Mouse (Mus musculus) limb, embryonic 15.5 days (tissue): ENCODE measurements around the gene Dnaja2. TPM values are rescaled to one million over a fixed set of nuclear protein-coding genes. Genes with fewer than 3 reads are reported as not detected.
A peak's percentile ranks its signal among the peaks of the same experiment; 100 is the strongest.

Experiments used
- ATAC-seq: fragments of 200-750 bp; cut with Nextera tagmentation; 2 replicates; pipeline ENCODE4 v1.8.0; 2017; ENCODE audit warnings: low read depth, moderate TSS enrichment; ENCODE audit not compliant: insufficient number of reproducible peaks, low FRiP score, low TSS enrichment
- H3K27ac ChIP-seq: fragments of 300-500 bp; sonication (generic); 2 replicates; pipeline ENCODE4 v1.5.1; 2015; ENCODE audit warnings: moderate library complexity, mild to moderate bottlenecking, inconsistent platforms
- H3K27me3 ChIP-seq: fragments of 300-500 bp; sonication (generic); 2 replicates; pipeline ENCODE4 v1.6.1; 2015; ENCODE audit warnings: inconsistent platforms
- H3K36me3 ChIP-seq: fragments of 300-500 bp; sonication (generic); 2 replicates; pipeline ENCODE4 v1.6.1; 2015; ENCODE audit warnings: inconsistent platforms
- H3K4me1 ChIP-seq: fragments of 300-500 bp; sonication (generic); 2 replicates; pipeline ENCODE4 v1.6.1; 2015; ENCODE audit warnings: inconsistent platforms
- H3K4me2 ChIP-seq: fragments of 300-500 bp; sonication (generic); 2 replicates; pipeline ENCODE4 v1.6.1; 2015; ENCODE audit warnings: mild to moderate bottlenecking, inconsistent platforms
- H3K4me3 ChIP-seq: fragments of 300-500 bp; sonication (generic); 2 replicates; pipeline ENCODE4 v1.5.1; 2015; ENCODE audit warnings: mild to moderate bottlenecking, inconsistent platforms
- H3K9ac ChIP-seq: fragments of 300-500 bp; sonication (generic); 2 replicates; pipeline ENCODE4 v1.6.1; 2015; ENCODE audit warnings: inconsistent platforms
- H3K9me3 ChIP-seq: fragments of 300-500 bp; sonication (generic); 2 replicates; pipeline ENCODE4 v1.6.1; 2016; ENCODE audit warnings: inconsistent platforms
- WGBS: fragments of 180-500 bp; shearing (Covaris S2); methylation state at CpG from one replicate; pipeline ENCODE4 v1.1.7; 2015; 5-methylcytosine and 5-hydroxymethylcytosine counted together
- polyA plus RNA-seq: library from polyadenylated mRNA; unstranded; fragments of >200 nt; fragmentation: Nextera tagmentation; extraction: Ambion mirVana; gene quantifications from 2 replicates; pipeline ENCODE4 v1.2.1, GENCODE M21; 2015

The Dnaja2 gene
- polyA plus RNA-seq, result 135 and 148 TPM in 2 replicates

- Histone ChIP-seq H3K4me1 (peaks cover 6% of the 10 kb centered on the region; the same call in 1 of the 2 replicates), H3K27ac (peak within 1 kb of the TSS; percentile 94), H3K9ac (peak within 1 kb of the TSS; percentile 95), H3K4me3 (peak within 1 kb of the TSS; percentile 97), H3K27me3 (no peaks in the 10 kb centered on the region), H3K4me2 (peak within 1 kb of the TSS; percentile 74), H3K36me3 (peaks cover 21% of the 10 kb centered on the region), H3K9me3 (no peaks in the 10 kb centered on the region)
- under 1% methylated on average over 77 of the region's 77 CpGs for WGBS
- ATAC-seq, result peak; percentile 94
Observed at GRCm38 (mm10) chr8:85555181-85556145, at the start of gene Dnaja2. Gene Dnaja2, minus strand, starts transcription at chr8:85555344.

- no peak for ATAC-seq
- Histone ChIP-seq H3K27me3 (no peaks in the 10 kb centered on the region), H3K9me3 (no peaks in the 10 kb centered on the region), H3K4me3 (no peak overlapping the region), H3K9ac (no peak overlapping the region), H3K36me3 (no peaks in the 10 kb centered on the region), H3K4me2 (no peak overlapping the region), H3K27ac (no peak overlapping the region), H3K4me1 (no peaks in the 10 kb centered on the region)
- WGBS, result 69% methylated on average over 4 of the region's 4 CpGs
Observed at GRCm38 (mm10) chr8:85604201-85604600, 49.1 kb upstream of the Dnaja2 start.

GRCm38 (mm10) chr8:85603203-85603895, 48.2 kb upstream of the Dnaja2 start:
- 45% methylated on average over 8 of the region's 8 CpGs for WGBS
- ATAC-seq, result no peak
- no peak overlapping the region for H3K9ac ChIP-seq
- H3K4me2 ChIP-seq, result no peak overlapping the region
- no peaks in the 10 kb centered on the region for H3K27me3 ChIP-seq
- H3K9me3 ChIP-seq, result no peaks in the 10 kb centered on the region
- no peaks in the 10 kb centered on the region for H3K36me3 ChIP-seq
- no peaks in the 10 kb centered on the region for H3K4me1 ChIP-seq
- no peak overlapping the region for H3K27ac ChIP-seq
- H3K4me3 ChIP-seq, result no peak overlapping the region

GRCm38 (mm10) chr8:85602737-85603136, 47.6 kb upstream of the Dnaja2 start:
- H3K36me3 ChIP-seq, result no peaks in the 10 kb centered on the region
- H3K4me3 ChIP-seq, result no peak overlapping the region
- no peaks in the 10 kb centered on the region for H3K4me1 ChIP-seq
- H3K4me2 ChIP-seq, result no peak overlapping the region
- H3K27me3 ChIP-seq, result no peaks in the 10 kb centered on the region
- no peaks in the 10 kb centered on the region for H3K9me3 ChIP-seq
- WGBS, result 69% methylated on average over 4 of the region's 4 CpGs
- no peak overlapping the region for H3K27ac ChIP-seq
- no peak overlapping the region for H3K9ac ChIP-seq
- no peak for ATAC-seq

- Histone ChIP-seq H3K36me3 (no peaks in the 10 kb centered on the region), H3K27ac (no peak overlapping the region), H3K9ac (no peak overlapping the region), H3K27me3 (no peaks in the 10 kb centered on the region), H3K4me3 (no peak overlapping the region), H3K4me2 (no peak overlapping the region), H3K9me3 (no peaks in the 10 kb centered on the region), H3K4me1 (no peaks in the 10 kb centered on the region)
- WGBS, result 63% methylated on average over 8 of the region's 8 CpGs
- ATAC-seq, result no peak
Observed at GRCm38 (mm10) chr8:85601741-85602140, 46.6 kb upstream of the Dnaja2 start.

GRCm38 (mm10) chr8:85597413-85598191, 42.5 kb upstream of the Dnaja2 start:
- H3K4me1 ChIP-seq, result 0 out of 2 replicates have a peak, but pooled peaks cover 5% of the 10 kb centered on the region
- H3K27me3 ChIP-seq, result no peaks in the 10 kb centered on the region
- no peak overlapping the region for H3K4me2 ChIP-seq
- H3K9ac ChIP-seq, result no peak overlapping the region
- no peaks in the 10 kb centered on the region for H3K9me3 ChIP-seq
- no peak overlapping the region for H3K4me3 ChIP-seq
- no peak overlapping the region for H3K27ac ChIP-seq
- no peaks in the 10 kb centered on the region for H3K36me3 ChIP-seq
- 41% methylated on average over 8 of the region's 8 CpGs for WGBS
- ATAC-seq, result no peak

GRCm38 (mm10) chr8:85595391-85595790, 40.2 kb upstream of the Dnaja2 start:
- 0 out of 2 replicates have a peak, but pooled peaks have one; percentile 40 for ATAC-seq
- H3K4me3 ChIP-seq, result no peak overlapping the region
- H3K9me3 ChIP-seq, result no peaks in the 10 kb centered on the region
- H3K27ac ChIP-seq, result no peak overlapping the region
- no peak overlapping the region for H3K4me2 ChIP-seq
- no peaks in the 10 kb centered on the region for H3K36me3 ChIP-seq
- no peaks in the 10 kb centered on the region for H3K27me3 ChIP-seq
- WGBS, result 16% methylated on average over 6 of the region's 6 CpGs
- H3K9ac ChIP-seq, result no peak overlapping the region
- 0 out of 2 replicates have a peak, but pooled peaks cover 5% of the 10 kb centered on the region for H3K4me1 ChIP-seq

GRCm38 (mm10) chr8:85594983-85595382, 39.8 kb upstream of the Dnaja2 start:
- H3K27ac ChIP-seq, result no peak overlapping the region
- H3K4me3 ChIP-seq, result no peak overlapping the region
- H3K9ac ChIP-seq, result no peak overlapping the region
- H3K9me3 ChIP-seq, result no peaks in the 10 kb centered on the region
- ATAC-seq, result 0 out of 2 replicates have a peak, but pooled peaks have one; percentile 30
- H3K4me2 ChIP-seq, result no peak overlapping the region
- H3K36me3 ChIP-seq, result no peaks in the 10 kb centered on the region
- H3K4me1 ChIP-seq, result 0 out of 2 replicates have a peak, but pooled peaks cover 5% of the 10 kb centered on the region
- WGBS, result 59% methylated on average over 3 of the region's 3 CpGs
- H3K27me3 ChIP-seq, result no peaks in the 10 kb centered on the region

- no peaks in the 10 kb centered on the region for H3K36me3 ChIP-seq
- H3K4me3 ChIP-seq, result no peak overlapping the region
- H3K27me3 ChIP-seq, result no peaks in the 10 kb centered on the region
- no peak overlapping the region for H3K9ac ChIP-seq
- H3K27ac ChIP-seq, result no peak overlapping the region
- no peaks in the 10 kb centered on the region for H3K9me3 ChIP-seq
- 0 out of 2 replicates have a peak, but pooled peaks cover 5% of the 10 kb centered on the region for H3K4me1 ChIP-seq
- no peak for ATAC-seq
- WGBS, result 84% methylated on average over 3 of the region's 3 CpGs
- H3K4me2 ChIP-seq, result no peak overlapping the region
Observed at GRCm38 (mm10) chr8:85593324-85593723, 38.2 kb upstream of the Dnaja2 start.

GRCm38 (mm10) chr8:85591532-85591931, 36.4 kb upstream of the Dnaja2 start:
- 75% methylated on average over 1 of the region's 1 CpGs for WGBS
- no peak overlapping the region for H3K27ac ChIP-seq
- no peak overlapping the region for H3K4me3 ChIP-seq
- H3K27me3 ChIP-seq, result no peaks in the 10 kb centered on the region
- no peaks in the 10 kb centered on the region for H3K9me3 ChIP-seq
- H3K4me2 ChIP-seq, result no peak overlapping the region
- H3K36me3 ChIP-seq, result no peaks in the 10 kb centered on the region
- ATAC-seq, result no peak
- H3K9ac ChIP-seq, result no peak overlapping the region
- 0 out of 2 replicates have a peak, but pooled peaks cover 5% of the 10 kb centered on the region for H3K4me1 ChIP-seq

GRCm38 (mm10) chr8:85590258-85590657, 35.1 kb upstream of the Dnaja2 start:
- 51% methylated on average over 1 of the region's 1 CpGs for WGBS
- H3K4me1 ChIP-seq, result 0 out of 2 replicates have a peak, but pooled peaks cover 2% of the 10 kb centered on the region
- no peaks in the 10 kb centered on the region for H3K36me3 ChIP-seq
- H3K4me3 ChIP-seq, result no peak overlapping the region
- no peaks in the 10 kb centered on the region for H3K9me3 ChIP-seq
- H3K4me2 ChIP-seq, result no peak overlapping the region
- no peak for ATAC-seq
- no peak overlapping the region for H3K9ac ChIP-seq
- H3K27me3 ChIP-seq, result no peaks in the 10 kb centered on the region
- H3K27ac ChIP-seq, result no peak overlapping the region
